Mouse (Mus musculus) C2C12 (cell line): ENCODE measurements around the gene Mbnl2.

Experiments used
- CTCF ChIP-seq: IDR thresholded peaks from one replicate; pipeline ENCODE4 v1.5.1; 2011; ENCODE audit not compliant: control insufficient read depth, insufficient read depth, insufficient read length
- FOSL1 ChIP-seq: IDR thresholded peaks from one replicate; pipeline ENCODE4 v1.8.0; 2011; ENCODE audit warnings: mild to moderate bottlenecking, low read length; ENCODE audit not compliant: poor library complexity, insufficient read depth, severe bottlenecking
- MAX ChIP-seq: IDR thresholded peaks from one replicate; pipeline ENCODE4 v1.6.1; 2011; ENCODE audit warnings: mild to moderate bottlenecking, control low read depth
- MYOD1 ChIP-seq: IDR thresholded peaks from one replicate; pipeline ENCODE4 v1.6.1; 2011; ENCODE audit warnings: low read depth; ENCODE audit not compliant: control insufficient read depth, insufficient read length
- MYOG ChIP-seq: IDR thresholded peaks from one replicate; pipeline ENCODE4 v1.6.1; 2011; ENCODE audit not compliant: control insufficient read depth, insufficient read length; ENCODE audit errors: extremely low read depth
- USF1 ChIP-seq: IDR thresholded peaks from one replicate; pipeline ENCODE4 v1.6.1; 2011; ENCODE audit warnings: low read depth, mild to moderate bottlenecking, control low read depth, moderate library complexity

GRCm38 (mm10) chr14:120324061-120324791 is 48.8 kb downstream of the Mbnl2 start:
- no peak for TF ChIP-seq CTCF
- no peak for TF ChIP-seq FOSL1
- no peak for TF ChIP-seq USF1
- no peak for TF ChIP-seq MAX
- no peak for TF ChIP-seq MYOG
- peak; percentile 14 for TF ChIP-seq MYOD1
